Mouse (Mus musculus) G1E-ER4 (cell line): ENCODE data around the gene Fadd. TPM values are rescaled to one million over a fixed set of nuclear protein-coding genes. Genes with fewer than 3 reads are reported as not detected.

Experiments
- GATA1 ChIP-seq: IDR thresholded peaks from one replicate; pipeline ENCODE4 v1.8.0; 2012; ENCODE audit warnings: low read length, inconsistent platforms
- polyA plus RNA-seq: library from polyadenylated mRNA; stranded (reverse); fragments of >175 nt; gene quantifications from 2 replicates; pipeline ENCODE4 v1.2.3, GENCODE M21; 2012

Fadd gene
- polyA plus RNA-seq, 1 experiment = 6.4 TPM

- TF ChIP-seq GATA1 = no peak
These were observed 18.2 kb upstream of the Fadd start for GRCm38 (mm10) chr7:144600333-144600900.

GRCm38 (mm10) chr7:144589508-144589907 is 7.2 kb upstream of the Fadd start:
- TF ChIP-seq GATA1 = no peak

GRCm38 (mm10) chr7:144587291-144587690 is 5.0 kb upstream of the Fadd start:
- no peak for TF ChIP-seq GATA1

- no peak for TF ChIP-seq GATA1
These were observed 3.4 kb upstream of the Fadd start for GRCm38 (mm10) chr7:144585648-144586047.

GRCm38 (mm10) chr7:144583619-144584018 is 1.4 kb upstream of the Fadd start:
- TF ChIP-seq GATA1 = no peak

- TF ChIP-seq GATA1 = no peak
These were observed 542 bp downstream of the Fadd start for GRCm38 (mm10) chr7:144581559-144582283.

GRCm38 (mm10) chr7:144577876-144578275 is 4.4 kb downstream of the Fadd start:
- TF ChIP-seq GATA1 = no peak

- TF ChIP-seq GATA1 = no peak
These were observed 10.0 kb downstream of the Fadd start for GRCm38 (mm10) chr7:144572234-144572633.

GRCm38 (mm10) chr7:144571598-144571997 is 10.7 kb downstream of the Fadd start:
- no peak for TF ChIP-seq GATA1

GRCm38 (mm10) chr7:144569428-144569827 is 12.8 kb downstream of the Fadd start:
- TF ChIP-seq GATA1 = no peak

GRCm38 (mm10) chr7:144568091-144568490 is 14.2 kb downstream of the Fadd start:
- no peak for TF ChIP-seq GATA1

- TF ChIP-seq GATA1 = no peak
These were observed 15.2 kb downstream of the Fadd start for GRCm38 (mm10) chr7:144566921-144567682.

GRCm38 (mm10) chr7:144563456-144564155 is 18.7 kb downstream of the Fadd start:
- TF ChIP-seq GATA1 = no peak

- TF ChIP-seq GATA1 = no peak
These were observed 20.2 kb downstream of the Fadd start for GRCm38 (mm10) chr7:144562016-144562415.

GRCm38 (mm10) chr7:144560594-144560993 is 21.7 kb downstream of the Fadd start:
- no peak for TF ChIP-seq GATA1

- TF ChIP-seq GATA1 = no peak
These were observed 23.7 kb downstream of the Fadd start for GRCm38 (mm10) chr7:144558552-144558951.
